Mouse (Mus musculus): Measurements from ENCODE around the gene Foxp4.

DNA sequence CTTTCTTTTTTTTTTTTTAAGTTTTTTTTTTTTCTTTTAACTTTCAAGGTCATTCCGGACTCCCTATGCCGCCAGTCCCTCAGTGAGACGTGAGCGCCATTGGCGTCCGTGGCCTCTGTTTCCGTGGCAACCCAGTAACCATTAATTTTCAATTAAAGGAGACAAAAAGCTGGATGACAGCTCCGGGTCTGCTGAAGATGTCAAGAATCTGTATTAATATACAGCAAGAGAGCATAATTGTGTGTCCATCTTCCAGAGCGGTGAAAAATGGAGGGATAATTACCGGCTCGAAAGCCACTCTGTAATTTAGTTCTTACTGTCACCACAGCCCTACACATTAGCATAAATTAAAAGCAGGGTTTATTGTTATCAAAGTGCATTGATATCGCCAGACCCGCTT, 27.0 kb upstream of the Foxp4 start:
- no peak for TF ChIP-seq CTCF (IDR thresholded peaks at IDR 0.05; ENCODE audit: low read depth)
- TF ChIP-seq EP300 (IDR thresholded peaks at IDR 0.05; ENCODE audit: low read depth): no peak

Measured in liver, embryonic 14.5 days (tissue).